Mouse (Mus musculus) mouse trophoblast stem cell (cell line): ENCODE results near the gene Ak5.
"Not testable (repeated sequence)": the region's sequence is repeated elsewhere in the genome, so short reads cannot be mapped to it uniquely, and the experiment has no call there.

ENCODE experiments used
- in situ Hi-C, 2 experiments: fragments of 300-500 bp; cut with MseI, MboI; formaldehyde crosslinking; loops; 2 replicates in 1 of 2; 3 replicates in 1 of 2; pipeline ENCODE4 v1.15.1; 2025

The Ak5 gene

GRCm38 (mm10) chr3:152625061-152625820 lies 42.9 kb downstream of the Ak5 start:
- in situ Hi-C loops, result no loop called here

GRCm38 (mm10) chr3:152620534-152620933 lies 47.6 kb downstream of the Ak5 start:
- in situ Hi-C loops, result no loop called here

GRCm38 (mm10) chr3:152620058-152620457 lies 48.1 kb downstream of the Ak5 start:
- in situ Hi-C loops, result no loop called here

GRCm38 (mm10) chr3:152609076-152609475 lies 59.1 kb downstream of the Ak5 start:
- in situ Hi-C loops, result no loop called here

- in situ Hi-C loops, result no loop called here
Observed at GRCm38 (mm10) chr3:152605849-152606248, 62.3 kb downstream of the Ak5 start.

GRCm38 (mm10) chr3:152599679-152600078 lies 68.5 kb downstream of the Ak5 start:
- in situ Hi-C loops, result no loop called here

- in situ Hi-C loops, result no loop called here
Observed at GRCm38 (mm10) chr3:152596406-152597050, 71.6 kb downstream of the Ak5 start.

GRCm38 (mm10) chr3:152592767-152593425 lies 75.3 kb downstream of the Ak5 start:
- in situ Hi-C loops, result no loop called here

- in situ Hi-C loops, result no loop called here
Observed at GRCm38 (mm10) chr3:152590491-152590890, 77.7 kb downstream of the Ak5 start.

- in situ Hi-C loops, result not testable (repeated sequence)
Observed at GRCm38 (mm10) chr3:152589101-152589500, 79.1 kb downstream of the Ak5 start.

GRCm38 (mm10) chr3:152587007-152587406 lies 81.2 kb downstream of the Ak5 start:
- in situ Hi-C loops, result no loop called here

- in situ Hi-C loops, result no loop called here
Observed at GRCm38 (mm10) chr3:152586191-152586590, 82.0 kb downstream of the Ak5 start.

GRCm38 (mm10) chr3:152585581-152585980 lies 82.6 kb downstream of the Ak5 start:
- in situ Hi-C loops, result no loop called here

GRCm38 (mm10) chr3:152583033-152583432 lies 85.1 kb downstream of the Ak5 start:
- in situ Hi-C loops, result no loop called here

- in situ Hi-C loops, result not testable (repeated sequence)
Observed at GRCm38 (mm10) chr3:152581853-152582252, 86.3 kb downstream of the Ak5 start.

- in situ Hi-C loops, result no loop called here
Observed at GRCm38 (mm10) chr3:152579984-152580591, 88.1 kb downstream of the Ak5 start.

GRCm38 (mm10) chr3:152578282-152579228 lies 89.6 kb downstream of the Ak5 start:
- in situ Hi-C loops, result no loop called here

GRCm38 (mm10) chr3:152577763-152578162 lies 90.4 kb downstream of the Ak5 start:
- in situ Hi-C loops, result no loop called here

GRCm38 (mm10) chr3:152577273-152577672 lies 90.9 kb downstream of the Ak5 start:
- in situ Hi-C loops, result no loop called here

GRCm38 (mm10) chr3:152569242-152569605 lies 98.9 kb downstream of the Ak5 start:
- in situ Hi-C loops, result no loop called here
